Mouse (Mus musculus) limb, embryonic 15.5 days (tissue): ENCODE data around the gene Klhl42. TPM values are rescaled to one million over a fixed set of nuclear protein-coding genes. Genes with fewer than 3 reads are reported as not detected.

Experiments used
- ATAC-seq: fragments of 200-750 bp; cut with Nextera tagmentation; 2 replicates; pipeline ENCODE4 v1.8.0; 2017; ENCODE audit warnings: low read depth, moderate TSS enrichment; ENCODE audit not compliant: insufficient number of reproducible peaks, low FRiP score, low TSS enrichment
- H3K27ac ChIP-seq: fragments of 300-500 bp; sonication (generic); 2 replicates; pipeline ENCODE4 v1.5.1; 2015; ENCODE audit warnings: moderate library complexity, mild to moderate bottlenecking, inconsistent platforms
- H3K27me3 ChIP-seq: fragments of 300-500 bp; sonication (generic); 2 replicates; pipeline ENCODE4 v1.6.1; 2015; ENCODE audit warnings: inconsistent platforms
- H3K36me3 ChIP-seq: fragments of 300-500 bp; sonication (generic); 2 replicates; pipeline ENCODE4 v1.6.1; 2015; ENCODE audit warnings: inconsistent platforms
- H3K4me1 ChIP-seq: fragments of 300-500 bp; sonication (generic); 2 replicates; pipeline ENCODE4 v1.6.1; 2015; ENCODE audit warnings: inconsistent platforms
- H3K4me2 ChIP-seq: fragments of 300-500 bp; sonication (generic); 2 replicates; pipeline ENCODE4 v1.6.1; 2015; ENCODE audit warnings: mild to moderate bottlenecking, inconsistent platforms
- H3K4me3 ChIP-seq: fragments of 300-500 bp; sonication (generic); 2 replicates; pipeline ENCODE4 v1.5.1; 2015; ENCODE audit warnings: mild to moderate bottlenecking, inconsistent platforms
- H3K9ac ChIP-seq: fragments of 300-500 bp; sonication (generic); 2 replicates; pipeline ENCODE4 v1.6.1; 2015; ENCODE audit warnings: inconsistent platforms
- H3K9me3 ChIP-seq: fragments of 300-500 bp; sonication (generic); 2 replicates; pipeline ENCODE4 v1.6.1; 2016; ENCODE audit warnings: inconsistent platforms
- WGBS: fragments of 180-500 bp; shearing (Covaris S2); methylation state at CpG from one replicate; pipeline ENCODE4 v1.1.7; 2015; 5-methylcytosine and 5-hydroxymethylcytosine counted together
- polyA plus RNA-seq: library from polyadenylated mRNA; unstranded; fragments of >200 nt; fragmentation: Nextera tagmentation; extraction: Ambion mirVana; gene quantifications from 2 replicates; pipeline ENCODE4 v1.2.1, GENCODE M21; 2015

Gene Klhl42
- polyA plus RNA-seq = 7.6 and 8.3 TPM in 2 replicates

- peak; percentile 88 for ATAC-seq
- H3K4me1 ChIP-seq = peaks cover 35% of the 10 kb centered on the region
Measured at GRCm38 (mm10) chr6:147091136-147092120, at the start of gene Klhl42. Klhl42 (plus strand) TSS chr6:147091379.

GRCm38 (mm10) chr6:147042291-147043290 lies 48.6 kb upstream of the Klhl42 start, which contains the start of gene Mrps35:
Mrps35 (plus strand) TSS chr6:147042764.
- Histone ChIP-seq H3K4me1 (peaks cover 13% of the 10 kb centered on the region), H3K27ac (peak within 1 kb of the TSS; percentile 89), H3K4me3 (peak within 1 kb of the TSS; percentile 85), H3K9me3 (no peaks in the 10 kb centered on the region), H3K9ac (peak within 1 kb of the TSS; percentile 86), H3K27me3 (no peaks in the 10 kb centered on the region), H3K4me2 (peak within 1 kb of the TSS; percentile 63), H3K36me3 (peaks cover 17% of the 10 kb centered on the region)
- ATAC-seq = peak; percentile 91
- 4% methylated on average over 64 of the region's 66 CpGs for whole genome bisulfite sequencing

More at GRCm38 (mm10) chr6:147091136-147092120, at the start of gene Klhl42:
- Histone ChIP-seq H3K4me3 (peak within 1 kb of the TSS; percentile 85), H3K9ac (peak within 1 kb of the TSS; percentile 94), H3K4me2 (peak within 1 kb of the TSS; percentile 83), H3K9me3 (no peaks in the 10 kb centered on the region), H3K36me3 (peaks cover 3% of the 10 kb centered on the region; the same call in 1 of the 2 replicates), H3K27ac (peak within 1 kb of the TSS; percentile 89), H3K27me3 (no peaks in the 10 kb centered on the region)
- under 1% methylated on average over 98 of the region's 99 CpGs for WGBS

GRCm38 (mm10) chr6:147043633-147044032 lies 47.5 kb upstream of the Klhl42 start:
- ATAC-seq = no peak
- 45% methylated on average over 7 of the region's 7 CpGs for WGBS

GRCm38 (mm10) chr6:147049239-147049805 lies 41.9 kb upstream of the Klhl42 start:
- no peak for ATAC-seq
- H3K9me3 ChIP-seq = no peaks in the 10 kb centered on the region
- 93% methylated on average over 13 of the region's 13 CpGs for WGBS

More at GRCm38 (mm10) chr6:147043633-147044032, 47.5 kb upstream of the Klhl42 start:
- H3K27ac ChIP-seq = no peak overlapping the region
- H3K36me3 ChIP-seq = peaks cover 28% of the 10 kb centered on the region
- H3K4me1 ChIP-seq = peaks cover 13% of the 10 kb centered on the region
- peak overlapping the region; percentile 85 for H3K4me3 ChIP-seq
- H3K27me3 ChIP-seq = no peaks in the 10 kb centered on the region
- peak overlapping the region; percentile 86; the same call in 1 of the 2 replicates for H3K9ac ChIP-seq
- H3K9me3 ChIP-seq = no peaks in the 10 kb centered on the region
- peak overlapping the region; percentile 63 for H3K4me2 ChIP-seq

GRCm38 (mm10) chr6:147051666-147052065 lies 39.5 kb upstream of the Klhl42 start:
- 92% methylated on average over 8 of the region's 8 CpGs for WGBS
- H3K4me3 ChIP-seq = no peak overlapping the region
- no peak overlapping the region for H3K27ac ChIP-seq
- no peaks in the 10 kb centered on the region for H3K27me3 ChIP-seq
- no peak for ATAC-seq
- no peaks in the 10 kb centered on the region for H3K9me3 ChIP-seq
- H3K4me1 ChIP-seq = no peaks in the 10 kb centered on the region
- peaks cover 88% of the 10 kb centered on the region for H3K36me3 ChIP-seq
- H3K4me2 ChIP-seq = no peak overlapping the region
- no peak overlapping the region for H3K9ac ChIP-seq

More at GRCm38 (mm10) chr6:147049239-147049805, 41.9 kb upstream of the Klhl42 start:
- H3K9ac ChIP-seq = no peak overlapping the region
- peaks cover under 1% of the 10 kb centered on the region; the same call in 1 of the 2 replicates for H3K4me1 ChIP-seq
- H3K27me3 ChIP-seq = no peaks in the 10 kb centered on the region
- peaks cover 73% of the 10 kb centered on the region for H3K36me3 ChIP-seq
- H3K27ac ChIP-seq = no peak overlapping the region
- no peak overlapping the region for H3K4me2 ChIP-seq
- no peak overlapping the region for H3K4me3 ChIP-seq

GRCm38 (mm10) chr6:147052440-147052839 lies 38.7 kb upstream of the Klhl42 start:
- no peak overlapping the region for H3K4me3 ChIP-seq
- H3K27me3 ChIP-seq = no peaks in the 10 kb centered on the region
- H3K27ac ChIP-seq = no peak overlapping the region
- no peaks in the 10 kb centered on the region for H3K9me3 ChIP-seq
- peaks cover 82% of the 10 kb centered on the region for H3K36me3 ChIP-seq
- no peaks in the 10 kb centered on the region for H3K4me1 ChIP-seq
- no peak overlapping the region for H3K9ac ChIP-seq
- H3K4me2 ChIP-seq = no peak overlapping the region
- ATAC-seq = no peak
- 91% methylated on average over 9 of the region's 9 CpGs for WGBS

GRCm38 (mm10) chr6:147053785-147054646 lies 37.2 kb upstream of the Klhl42 start:
- H3K27ac ChIP-seq = no peak overlapping the region
- H3K36me3 ChIP-seq = peaks cover 74% of the 10 kb centered on the region
- no peak overlapping the region for H3K9ac ChIP-seq
- WGBS = 86% methylated on average over 19 of the region's 19 CpGs
- no peaks in the 10 kb centered on the region for H3K27me3 ChIP-seq
- ATAC-seq = no peak
- H3K4me1 ChIP-seq = no peaks in the 10 kb centered on the region
- H3K4me2 ChIP-seq = no peak overlapping the region
- no peak overlapping the region for H3K4me3 ChIP-seq
- no peaks in the 10 kb centered on the region for H3K9me3 ChIP-seq

GRCm38 (mm10) chr6:147055374-147055977 lies 35.7 kb upstream of the Klhl42 start:
- Histone ChIP-seq H3K9ac (no peak overlapping the region), H3K4me3 (no peak overlapping the region), H3K4me1 (no peaks in the 10 kb centered on the region), H3K27ac (no peak overlapping the region), H3K4me2 (no peak overlapping the region), H3K27me3 (no peaks in the 10 kb centered on the region), H3K36me3 (peaks cover 67% of the 10 kb centered on the region), H3K9me3 (no peaks in the 10 kb centered on the region)
- no peak for ATAC-seq
- 83% methylated on average over 10 of the region's 10 CpGs for WGBS

- Histone ChIP-seq H3K36me3 (peaks cover 53% of the 10 kb centered on the region), H3K4me3 (no peak overlapping the region), H3K9ac (no peak overlapping the region), H3K27ac (no peak overlapping the region), H3K9me3 (no peaks in the 10 kb centered on the region), H3K4me1 (peaks cover 9% of the 10 kb centered on the region; the same call in 1 of the 2 replicates), H3K27me3 (no peaks in the 10 kb centered on the region), H3K4me2 (no peak overlapping the region)
- no peak for ATAC-seq
- WGBS = 68% methylated on average over 7 of the region's 7 CpGs
Measured at GRCm38 (mm10) chr6:147059326-147059725, 31.9 kb upstream of the Klhl42 start.

GRCm38 (mm10) chr6:147061630-147062029 lies 29.5 kb upstream of the Klhl42 start:
- ATAC-seq = no peak
- Histone ChIP-seq H3K36me3 (peaks cover 39% of the 10 kb centered on the region), H3K9me3 (no peaks in the 10 kb centered on the region), H3K9ac (no peak overlapping the region), H3K4me2 (no peak overlapping the region), H3K4me1 (peaks cover 12% of the 10 kb centered on the region; the same call in 1 of the 2 replicates), H3K27ac (no peak overlapping the region), H3K27me3 (no peaks in the 10 kb centered on the region), H3K4me3 (no peak overlapping the region)
- 62% methylated on average over 9 of the region's 9 CpGs for WGBS
